Mouse (Mus musculus) skeletal muscle tissue, adult 2 months (tissue): ENCODE data around the gene 3110082I17Rik.

Experiments
- DNase-seq: peaks from one replicate; pipeline ENCODE4 v3.0.0-alpha.2; 2012; ENCODE audit warnings: low read depth, low spot score

3110082I17Rik gene

DNA sequence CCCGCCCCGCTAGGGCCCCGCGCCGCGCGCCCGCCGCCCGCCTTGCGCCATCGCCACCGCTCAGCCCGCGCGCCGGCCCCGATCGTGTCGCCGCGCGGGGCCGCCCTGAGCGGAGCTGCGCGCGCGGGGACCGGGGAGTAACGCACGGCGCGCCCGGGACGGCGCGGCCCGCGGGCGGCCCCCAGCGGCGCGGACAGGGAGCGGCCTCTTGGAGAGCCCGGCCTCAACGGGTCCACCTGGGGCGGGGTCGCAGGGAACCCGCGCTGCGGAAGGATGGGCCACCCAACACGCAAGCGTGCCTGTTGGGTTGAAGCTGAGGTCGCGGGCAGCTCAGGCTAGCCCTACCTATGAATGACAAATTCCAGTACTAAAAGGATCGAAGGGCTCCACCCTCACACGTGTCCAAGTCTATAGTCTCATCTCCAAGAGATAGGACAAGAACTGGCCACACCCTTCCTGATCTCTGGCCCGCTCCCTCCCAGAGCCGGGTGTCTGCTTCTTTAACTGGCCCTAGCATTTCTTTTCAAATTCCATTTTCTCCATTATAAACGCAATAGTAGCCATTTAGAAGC lies 134.8 kb downstream of the 3110082I17Rik start, which contains the start of gene Adap1:
Adap1 (minus strand) TSS at position 228 of the 572 bp plus-strand sequence.
- DNase-seq: no peak

DNA sequence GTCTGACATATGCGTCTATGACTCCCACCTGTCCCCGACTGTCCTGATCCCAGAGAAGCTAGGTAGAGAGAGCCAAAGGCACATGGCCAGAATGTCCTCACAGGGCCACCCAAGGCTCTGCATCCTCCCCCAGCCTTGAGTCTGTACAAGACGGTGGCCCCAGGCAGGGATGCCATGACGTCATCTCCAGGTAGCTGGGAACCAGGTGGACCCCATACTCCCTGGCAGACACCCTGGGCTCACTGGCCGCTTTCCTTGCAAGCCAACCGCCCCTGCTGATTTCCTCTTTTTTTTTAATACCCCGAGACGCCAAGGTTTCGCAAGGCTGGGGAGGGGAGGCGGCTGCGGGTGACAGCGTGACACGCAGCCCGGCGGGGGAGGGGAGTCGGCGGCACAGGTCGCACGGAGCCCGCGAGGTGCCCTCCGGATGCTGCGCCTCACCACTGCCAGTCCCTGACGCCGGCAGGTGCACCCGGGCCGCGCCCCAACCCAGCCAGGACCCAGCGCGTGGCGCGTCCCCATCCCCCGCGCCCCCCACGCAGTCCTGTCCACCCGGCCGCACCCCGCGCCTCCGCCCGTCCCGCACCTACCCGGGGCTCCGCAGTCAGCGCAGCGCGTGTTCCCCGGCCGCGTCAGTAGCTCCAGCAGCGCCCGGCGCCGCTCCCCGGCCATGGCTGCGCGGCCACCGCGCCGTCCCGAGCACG lies 135.5 kb downstream of the 3110082I17Rik start:
- DNase-seq: no peak

DNA sequence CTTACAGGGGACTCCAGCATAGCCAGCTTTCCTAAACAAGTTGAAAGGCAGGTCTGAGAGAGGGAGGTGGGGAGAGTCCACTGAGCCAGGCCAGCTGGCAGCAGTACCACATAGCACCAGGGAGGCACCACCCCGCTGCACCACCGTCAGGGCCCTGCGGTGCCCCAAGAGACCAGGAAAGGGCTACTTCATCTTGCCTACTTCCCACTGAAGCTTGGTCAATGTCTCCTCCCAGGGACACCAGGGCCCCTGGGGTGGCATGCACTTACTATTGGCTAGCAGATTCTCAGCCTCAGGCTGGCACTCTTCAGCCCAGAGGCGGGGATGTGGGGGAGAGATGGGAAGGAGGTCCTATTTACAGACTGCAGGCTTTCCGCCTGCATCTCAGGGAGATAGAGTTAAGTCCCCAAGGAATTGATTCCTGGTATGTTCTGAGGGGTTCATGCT lies 136.3 kb downstream of the 3110082I17Rik start:
- DNase-seq: no peak

DNA sequence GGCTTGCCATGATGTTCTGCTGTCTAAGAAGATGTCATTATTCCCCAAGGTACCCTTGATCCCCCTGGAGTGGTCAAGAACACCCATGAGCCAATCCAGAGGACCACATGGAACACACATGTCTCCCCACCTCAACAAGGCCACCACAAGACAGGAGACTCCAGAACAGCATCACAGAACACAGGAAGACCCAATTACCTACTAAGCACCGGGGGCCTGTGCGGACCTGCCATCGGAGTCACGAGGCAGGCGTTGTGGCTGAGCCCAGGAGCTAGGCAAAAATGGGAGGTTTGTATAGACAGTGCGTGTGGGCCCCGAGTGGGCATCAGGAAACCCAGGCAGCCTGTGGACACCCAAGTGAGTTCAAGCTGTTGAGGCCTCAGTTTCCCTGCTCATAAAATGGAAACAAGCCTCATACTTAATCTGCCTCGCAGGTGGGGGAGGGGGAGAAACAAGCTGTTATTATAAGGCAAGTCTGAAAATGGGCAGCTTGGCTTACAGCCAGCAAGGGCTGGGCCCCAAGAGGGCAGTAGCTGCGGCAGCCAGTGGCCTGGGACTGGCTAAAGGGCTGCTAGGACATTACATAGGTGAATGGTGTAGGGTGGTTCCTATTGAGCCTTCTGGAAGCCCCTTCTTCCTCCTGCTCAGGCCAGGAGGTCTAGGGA lies 136.9 kb downstream of the 3110082I17Rik start:
- no peak for DNase-seq

DNA sequence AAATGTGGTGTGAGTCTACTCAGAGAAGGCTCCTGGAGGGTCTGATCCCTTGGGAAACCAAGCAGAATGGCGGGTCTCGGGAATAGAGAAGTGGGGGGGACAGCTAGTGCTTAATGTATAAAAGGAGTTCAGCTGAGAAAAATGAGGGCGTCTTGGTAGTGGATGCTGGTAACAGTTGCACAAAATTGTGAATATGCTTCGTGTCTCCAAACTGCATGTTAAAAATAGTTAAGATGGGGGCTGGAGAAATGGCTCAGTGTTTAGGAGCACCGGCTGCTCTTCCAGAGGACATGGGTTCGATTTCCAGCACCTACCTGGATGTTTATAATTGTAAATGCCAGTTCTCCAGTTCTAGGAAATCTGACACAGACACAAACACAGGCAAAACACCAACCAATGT lies 139.0 kb downstream of the 3110082I17Rik start:
- DNase-seq: no peak

DNA sequence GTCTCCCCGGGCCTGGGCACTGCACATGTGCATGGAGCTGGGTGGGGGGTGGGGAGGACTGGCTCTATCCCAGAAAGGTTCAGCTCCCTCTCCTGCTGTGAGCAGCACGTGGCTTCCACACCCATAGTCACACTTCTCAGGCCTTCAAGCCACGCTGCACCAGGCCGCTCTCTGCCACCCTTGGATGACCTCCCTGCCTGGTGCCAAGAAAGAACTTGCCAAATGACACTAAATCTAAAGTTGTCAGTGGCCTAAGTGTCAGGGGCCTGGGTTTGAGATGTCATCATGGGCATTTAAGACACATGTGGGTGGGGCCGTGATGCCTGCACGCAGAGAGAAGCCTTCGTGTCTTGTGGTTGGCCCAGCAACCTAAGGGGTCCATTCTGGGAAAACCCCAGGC lies 139.9 kb downstream of the 3110082I17Rik start:
- DNase-seq: no peak

DNA sequence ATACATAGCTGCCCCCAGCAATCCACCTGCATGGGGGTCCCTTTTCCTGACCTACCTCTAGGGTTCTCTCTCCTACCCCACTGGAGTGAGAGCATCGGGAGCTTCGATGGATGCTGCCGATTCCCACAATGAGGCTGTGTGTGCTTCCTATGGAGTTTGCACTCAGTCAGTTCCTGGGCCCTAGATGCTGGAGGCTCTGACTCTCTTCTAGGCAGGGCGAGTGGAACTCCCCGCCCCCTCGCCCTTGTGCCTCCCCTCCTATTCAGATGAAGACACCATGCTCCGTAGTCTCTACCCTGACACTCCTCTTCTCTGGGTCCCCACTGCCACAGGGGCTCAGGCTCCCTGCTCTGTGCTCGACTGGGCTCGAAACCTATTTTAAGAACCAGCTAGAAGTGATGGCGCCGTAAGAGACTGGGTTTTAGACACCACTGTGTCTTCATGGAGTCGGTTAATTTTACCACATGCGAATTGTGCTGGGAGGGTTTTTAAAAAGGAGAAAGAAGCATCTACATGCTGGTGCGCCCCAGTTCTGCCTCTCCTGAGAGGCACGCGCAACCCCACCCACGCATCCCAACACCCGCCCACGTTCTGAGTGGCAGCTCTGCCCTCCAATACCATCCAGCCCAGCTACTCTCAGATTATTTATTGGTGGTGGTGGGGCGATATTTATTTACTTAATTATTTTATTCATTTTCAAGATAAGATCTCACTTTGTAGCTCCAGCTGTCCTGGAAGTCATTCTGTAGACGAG lies 142.4 kb downstream of the 3110082I17Rik start:
- no peak for DNase-seq

DNA sequence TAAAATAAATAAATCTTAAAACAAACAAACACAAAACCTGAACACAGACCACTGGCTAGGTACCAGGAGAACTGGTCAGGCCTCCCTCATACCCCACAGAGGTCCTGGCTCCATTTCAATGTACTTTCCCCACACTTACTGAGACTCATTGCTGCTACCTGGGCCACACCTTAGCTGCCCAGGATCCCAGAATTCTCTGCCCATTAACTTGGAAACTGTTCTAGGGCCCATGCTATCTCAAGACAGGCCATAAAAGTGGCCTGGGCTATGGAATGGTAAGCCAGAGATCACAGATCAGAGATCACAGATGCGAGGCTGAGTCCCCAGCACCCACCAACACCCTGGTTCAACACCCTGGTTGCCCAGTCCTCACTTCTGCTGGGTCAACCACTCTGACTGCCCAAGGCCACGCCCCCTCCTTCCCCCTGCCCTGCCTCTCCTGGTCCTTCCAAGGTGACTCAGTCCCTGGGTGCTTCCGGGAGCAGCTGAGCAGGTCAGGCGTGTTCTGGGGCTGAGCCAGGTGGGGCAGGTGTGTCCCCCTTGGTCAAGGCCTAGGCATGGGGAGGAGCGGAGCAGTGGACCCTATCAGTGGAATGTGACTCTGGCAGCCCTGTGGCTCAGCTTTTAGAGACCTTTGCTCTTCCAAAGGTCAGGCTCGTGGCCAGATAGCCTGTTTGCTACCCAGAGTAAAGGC lies 143.2 kb downstream of the 3110082I17Rik start:
- DNase-seq: no peak

DNA sequence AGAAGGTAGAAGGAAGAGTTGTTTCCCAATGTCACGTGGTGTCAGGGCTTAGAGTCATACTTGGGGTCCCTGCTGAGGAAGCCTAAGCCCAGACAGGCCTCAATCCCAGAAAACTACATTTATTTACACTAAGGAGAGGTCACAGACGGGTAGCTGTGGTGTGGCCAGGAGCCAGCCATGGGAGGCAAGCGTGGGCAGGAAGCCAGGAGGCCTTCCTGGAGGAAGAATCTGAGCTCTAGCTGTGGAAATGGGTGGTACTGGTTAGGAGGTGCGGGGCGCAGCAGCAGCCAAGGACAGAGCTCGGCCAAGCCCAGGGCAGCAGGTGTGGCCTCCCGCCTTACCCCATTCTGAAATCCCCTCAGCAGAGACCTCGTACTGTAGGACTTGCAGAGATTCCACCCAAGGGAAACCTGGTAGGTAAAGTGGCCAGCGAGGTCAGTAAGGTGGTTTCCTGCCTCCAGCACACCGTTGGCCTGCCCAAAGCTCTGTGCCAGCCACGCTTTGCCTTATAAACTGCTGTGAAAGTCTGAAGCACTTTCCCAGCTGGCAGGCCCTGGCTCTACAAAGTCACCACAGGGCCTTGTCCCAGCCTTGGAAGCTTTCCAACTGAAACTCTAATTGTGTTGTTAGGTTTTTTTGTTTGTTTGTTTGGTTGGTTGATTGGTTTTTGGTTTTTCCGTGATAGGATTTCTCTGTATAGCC lies 145.2 kb downstream of the 3110082I17Rik start:
- no peak for DNase-seq

DNA sequence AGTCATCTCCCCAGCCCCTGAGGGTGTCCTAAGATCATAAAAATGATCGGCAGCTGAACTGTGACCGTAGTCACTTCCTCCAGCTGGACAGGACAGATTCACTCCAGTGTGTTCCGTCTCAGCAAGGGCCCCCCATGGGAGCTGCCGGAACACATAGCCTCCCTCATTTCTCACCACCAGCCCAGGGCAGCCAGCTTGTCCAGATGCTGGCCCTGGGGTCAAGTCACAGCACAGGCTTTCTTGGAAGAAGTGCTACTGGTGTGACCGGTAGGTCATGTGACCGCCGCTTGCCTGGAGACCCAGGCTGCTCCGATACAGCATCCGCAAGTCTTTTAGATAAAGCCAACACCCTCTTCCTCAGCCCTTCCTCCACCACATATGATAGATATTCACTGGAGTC lies 146.8 kb downstream of the 3110082I17Rik start:
- no peak for DNase-seq

DNA sequence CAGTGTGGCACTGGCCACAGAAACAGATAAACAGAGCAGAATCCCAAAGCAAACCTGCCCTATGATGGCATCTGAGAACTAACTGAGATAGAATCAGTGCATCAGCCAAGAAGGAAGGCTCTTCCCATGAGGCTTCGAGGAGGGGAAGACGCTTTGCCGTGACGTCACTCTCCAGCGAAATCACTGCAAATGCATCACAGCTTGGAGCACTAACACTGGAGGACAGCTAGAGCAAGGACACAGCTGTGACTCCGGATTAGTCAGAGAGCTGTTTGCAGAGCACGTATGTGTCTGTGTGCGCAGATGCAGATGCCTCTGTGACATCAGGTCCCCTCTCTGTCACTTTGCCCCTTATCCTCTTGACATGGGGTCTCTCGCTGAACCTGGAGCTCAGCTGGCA lies 148.5 kb downstream of the 3110082I17Rik start:
- DNase-seq: no peak

DNA sequence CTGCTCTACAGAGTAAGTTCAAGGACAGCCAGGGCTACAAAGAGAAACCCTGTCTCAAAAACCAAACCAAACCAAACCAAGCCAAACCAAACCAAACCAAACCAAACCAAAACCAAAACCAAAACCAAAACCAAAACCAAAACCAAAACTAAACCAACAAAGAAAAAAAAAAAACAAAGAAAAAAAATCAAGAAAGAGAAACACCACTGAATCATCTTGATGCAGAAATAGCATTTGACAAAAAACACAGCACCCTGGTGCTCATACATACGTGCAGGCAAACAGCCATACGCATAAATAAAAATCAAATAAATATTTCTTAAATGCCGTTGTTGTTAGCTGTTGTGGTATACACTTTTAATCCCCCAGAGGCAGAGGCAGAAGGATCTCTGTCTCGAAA lies 149.8 kb downstream of the 3110082I17Rik start:
- no peak for DNase-seq

DNA sequence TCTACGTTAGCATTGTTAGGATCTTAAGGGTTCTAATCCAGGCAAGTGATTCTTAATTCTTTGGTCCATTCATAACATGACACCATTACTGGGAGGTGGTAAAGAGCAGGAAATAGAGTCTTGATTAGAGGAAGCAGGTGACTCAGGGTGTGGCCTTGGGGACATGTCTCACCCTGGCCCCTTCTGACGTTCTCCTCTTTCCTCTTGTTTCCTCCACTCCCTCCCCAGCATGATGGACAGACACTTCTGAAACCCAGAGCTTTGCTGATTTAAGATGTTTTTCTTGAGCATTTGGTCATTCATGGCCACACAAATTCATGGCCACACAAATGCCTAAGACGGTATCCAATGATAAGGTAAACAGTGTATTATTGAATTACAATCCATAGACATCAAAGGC lies 150.4 kb downstream of the 3110082I17Rik start:
- no peak for DNase-seq
